Mouse (Mus musculus): Measurements from ENCODE around the gene Rbfox1.

DNA sequence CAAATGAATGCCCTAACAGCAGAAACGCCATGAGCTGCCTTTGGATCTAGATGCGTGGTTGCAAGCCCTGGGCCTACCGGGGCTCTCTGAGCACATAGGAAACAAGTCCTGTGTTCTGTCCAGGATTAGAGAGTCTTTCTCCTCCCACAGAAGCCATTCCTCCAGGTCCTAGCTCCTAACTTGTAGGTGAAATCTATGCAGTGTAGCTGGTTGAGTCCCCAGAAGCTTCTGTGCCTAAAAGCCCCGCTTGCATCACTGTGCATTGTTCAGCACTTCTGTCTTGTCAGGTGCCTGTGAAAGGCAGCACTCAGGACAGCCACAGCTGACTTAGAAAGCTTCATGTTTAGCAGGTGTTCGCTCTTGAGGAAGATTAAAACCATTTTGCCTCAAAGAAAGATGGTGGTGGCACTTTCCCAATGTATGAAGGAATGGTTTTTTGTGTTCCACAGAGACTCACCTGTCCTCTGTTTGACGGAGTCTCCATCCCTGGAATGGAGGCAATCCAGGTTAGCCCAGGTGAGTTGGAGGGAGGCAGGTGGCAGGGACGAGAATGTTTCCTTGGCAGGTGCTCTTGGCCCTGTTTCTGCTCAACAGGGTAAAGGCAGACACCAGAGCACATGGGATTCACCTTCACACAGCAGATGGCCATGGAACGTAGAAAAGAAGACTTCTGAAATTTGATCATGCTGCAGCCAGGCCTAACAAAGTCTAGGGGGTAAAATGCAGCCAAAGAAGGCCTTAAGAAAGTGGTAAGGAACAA lies 1213.0 kb downstream of the Rbfox1 start:
- TF ChIP-seq CTCF (IDR thresholded peaks at IDR 0.05; ENCODE audit: insufficient read depth, low read depth, low read length) (no peak), POLR2A (IDR thresholded peaks at IDR 0.05; ENCODE audit: insufficient read depth, low read depth, low read length) (no peak)

Data from olfactory bulb, adult 2 months (tissue).